Mouse (Mus musculus): ENCODE measurements at regions not wholly inside any gene's neighbourhood (a gene's known extent, or its start where the extent isn't known, plus 50 kb on each side); places are given as distances from the start of the nearest gene placed in this dataset.
"Not testable (repeated sequence)": the region's sequence is repeated elsewhere in the genome, so short reads cannot be mapped to it uniquely, and the experiment has no call there.

GRCm38 (mm10) chr1:81726268-81727132, 506.4 kb upstream of the Gm9747 start:
- Histone ChIP-seq H3K27me3 (ENCODE audit: control insufficient read depth, insufficient read depth, insufficient read length) (no peaks in the 10 kb centered on the region), H3K79me2 (ENCODE audit: control insufficient read depth, insufficient read depth) (no peaks in the 10 kb centered on the region), H3K36me3 (ENCODE audit: control insufficient read depth, insufficient read depth) (no peaks in the 10 kb centered on the region), H3K4me3 (ENCODE audit: insufficient read depth, poor library complexity, severe bottlenecking) (no peak overlapping the region), H3K79me3 (ENCODE audit: low read depth) (no peaks in the 10 kb centered on the region), H3ac (ENCODE audit: control insufficient read depth, insufficient read length, low read depth) (no peak overlapping the region)
- TF ChIP-seq USF1 (IDR thresholded peaks at IDR 0.05; ENCODE audit: low read depth) (peak; percentile 76), FOSL1 (IDR thresholded peaks at IDR 0.05; ENCODE audit: insufficient read depth, low read length, poor library complexity, severe bottlenecking) (peak; percentile 30), MAX (IDR thresholded peaks at IDR 0.05) (peak; percentile 67), CEBPB (IDR thresholded peaks at IDR 0.05; ENCODE audit: low read depth) (no peak), MYOD1 (IDR thresholded peaks at IDR 0.05; ENCODE audit: control insufficient read depth, insufficient read length, low read depth) (peak; percentile 94), CTCF (IDR thresholded peaks at IDR 0.05; ENCODE audit: control insufficient read depth, insufficient read depth, insufficient read length) (no peak), MYOG (IDR thresholded peaks at IDR 0.05; ENCODE audit: control insufficient read depth, extremely low read depth, insufficient read length) (no peak)

GRCm38 (mm10) chr1:81737111-81737833, 495.6 kb upstream of the Gm9747 start:
- TF ChIP-seq USF1 (IDR thresholded peaks at IDR 0.05; ENCODE audit: low read depth) (no peak), MYOG (IDR thresholded peaks at IDR 0.05; ENCODE audit: control insufficient read depth, extremely low read depth, insufficient read length) (no peak), MAX (IDR thresholded peaks at IDR 0.05) (no peak), CTCF (IDR thresholded peaks at IDR 0.05; ENCODE audit: control insufficient read depth, insufficient read depth, insufficient read length) (no peak), MYOD1 (IDR thresholded peaks at IDR 0.05; ENCODE audit: control insufficient read depth, insufficient read length, low read depth) (no peak), CEBPB (IDR thresholded peaks at IDR 0.05; ENCODE audit: low read depth) (no peak), FOSL1 (IDR thresholded peaks at IDR 0.05; ENCODE audit: insufficient read depth, low read length, poor library complexity, severe bottlenecking) (no peak)
- no peak overlapping the region for H3K4me3 ChIP-seq (ENCODE audit: insufficient read depth, poor library complexity, severe bottlenecking)
- no peaks in the 10 kb centered on the region for H3K79me2 ChIP-seq (ENCODE audit: control insufficient read depth, insufficient read depth)
- H3ac ChIP-seq (ENCODE audit: control insufficient read depth, insufficient read length, low read depth) = no peak overlapping the region
- H3K27me3 ChIP-seq (ENCODE audit: control insufficient read depth, insufficient read depth, insufficient read length) = no peaks in the 10 kb centered on the region
- no peaks in the 10 kb centered on the region for H3K79me3 ChIP-seq (ENCODE audit: low read depth)
- H3K36me3 ChIP-seq (ENCODE audit: control insufficient read depth, insufficient read depth) = no peaks in the 10 kb centered on the region

- Histone ChIP-seq H3K79me3 (ENCODE audit: low read depth) (no peaks in the 10 kb centered on the region), H3K79me2 (ENCODE audit: control insufficient read depth, insufficient read depth) (no peaks in the 10 kb centered on the region), H3K36me3 (ENCODE audit: control insufficient read depth, insufficient read depth) (no peaks in the 10 kb centered on the region), H3K27me3 (ENCODE audit: control insufficient read depth, insufficient read depth, insufficient read length) (no peaks in the 10 kb centered on the region), H3ac (ENCODE audit: control insufficient read depth, insufficient read length, low read depth) (no peak overlapping the region), H3K4me3 (ENCODE audit: insufficient read depth, poor library complexity, severe bottlenecking) (no peak overlapping the region)
- TF ChIP-seq CEBPB (IDR thresholded peaks at IDR 0.05; ENCODE audit: low read depth) (peak; percentile 89), USF1 (IDR thresholded peaks at IDR 0.05; ENCODE audit: low read depth) (no peak), MYOD1 (IDR thresholded peaks at IDR 0.05; ENCODE audit: control insufficient read depth, insufficient read length, low read depth) (peak; percentile 55)
Observed at GRCm38 (mm10) chr1:81738384-81738783, 494.5 kb upstream of the Gm9747 start.

GRCm38 (mm10) chr1:81739392-81739791, 493.5 kb upstream of the Gm9747 start:
- Histone ChIP-seq H3K79me3 (ENCODE audit: low read depth) (no peaks in the 10 kb centered on the region), H3K4me3 (ENCODE audit: insufficient read depth, poor library complexity, severe bottlenecking) (no peak overlapping the region), H3K36me3 (ENCODE audit: control insufficient read depth, insufficient read depth) (no peaks in the 10 kb centered on the region), H3K27me3 (ENCODE audit: control insufficient read depth, insufficient read depth, insufficient read length) (no peaks in the 10 kb centered on the region), H3K79me2 (ENCODE audit: control insufficient read depth, insufficient read depth) (no peaks in the 10 kb centered on the region), H3ac (ENCODE audit: control insufficient read depth, insufficient read length, low read depth) (no peak overlapping the region)
- TF ChIP-seq CTCF (IDR thresholded peaks at IDR 0.05; ENCODE audit: control insufficient read depth, insufficient read depth, insufficient read length) = no peak
- TF ChIP-seq USF1 (IDR thresholded peaks at IDR 0.05; ENCODE audit: low read depth) = no peak
- TF ChIP-seq MAX (IDR thresholded peaks at IDR 0.05) = no peak
- no peak for TF ChIP-seq MYOG (IDR thresholded peaks at IDR 0.05; ENCODE audit: control insufficient read depth, extremely low read depth, insufficient read length)
- TF ChIP-seq FOSL1 (IDR thresholded peaks at IDR 0.05; ENCODE audit: insufficient read depth, low read length, poor library complexity, severe bottlenecking) = no peak
- TF ChIP-seq CEBPB (IDR thresholded peaks at IDR 0.05; ENCODE audit: low read depth) = no peak
- TF ChIP-seq MYOD1 (IDR thresholded peaks at IDR 0.05; ENCODE audit: control insufficient read depth, insufficient read length, low read depth) = no peak

GRCm38 (mm10) chr1:81739981-81740380, 492.9 kb upstream of the Gm9747 start:
- Histone ChIP-seq H3K79me2 (ENCODE audit: control insufficient read depth, insufficient read depth) (no peaks in the 10 kb centered on the region), H3K36me3 (ENCODE audit: control insufficient read depth, insufficient read depth) (no peaks in the 10 kb centered on the region), H3ac (ENCODE audit: control insufficient read depth, insufficient read length, low read depth) (no peak overlapping the region), H3K4me3 (ENCODE audit: insufficient read depth, poor library complexity, severe bottlenecking) (no peak overlapping the region), H3K79me3 (ENCODE audit: low read depth) (no peaks in the 10 kb centered on the region), H3K27me3 (ENCODE audit: control insufficient read depth, insufficient read depth, insufficient read length) (no peaks in the 10 kb centered on the region)
- TF ChIP-seq MYOD1 (IDR thresholded peaks at IDR 0.05; ENCODE audit: control insufficient read depth, insufficient read length, low read depth) (no peak), CTCF (IDR thresholded peaks at IDR 0.05; ENCODE audit: control insufficient read depth, insufficient read depth, insufficient read length) (no peak), MYOG (IDR thresholded peaks at IDR 0.05; ENCODE audit: control insufficient read depth, extremely low read depth, insufficient read length) (no peak), MAX (IDR thresholded peaks at IDR 0.05) (no peak), USF1 (IDR thresholded peaks at IDR 0.05; ENCODE audit: low read depth) (no peak), CEBPB (IDR thresholded peaks at IDR 0.05; ENCODE audit: low read depth) (no peak), FOSL1 (IDR thresholded peaks at IDR 0.05; ENCODE audit: insufficient read depth, low read length, poor library complexity, severe bottlenecking) (no peak)

- H3ac ChIP-seq (ENCODE audit: control insufficient read depth, insufficient read length, low read depth) = not testable (repeated sequence)
Observed at GRCm38 (mm10) chr1:81741882-81742281, 491.0 kb upstream of the Gm9747 start.

More at GRCm38 (mm10) chr1:81741882-81742281, 491.0 kb upstream of the Gm9747 start:
- not testable (repeated sequence) for H3K79me2 ChIP-seq (ENCODE audit: control insufficient read depth, insufficient read depth); H3K4me3 ChIP-seq (ENCODE audit: insufficient read depth, poor library complexity, severe bottlenecking); H3K36me3 ChIP-seq (ENCODE audit: control insufficient read depth, insufficient read depth); H3K79me3 ChIP-seq (ENCODE audit: low read depth); H3K27me3 ChIP-seq (ENCODE audit: control insufficient read depth, insufficient read depth, insufficient read length)
